Mouse (Mus musculus) inflammation-experienced regulatory T-cells (primary cell): ENCODE measurements around the gene Stat1. TPM values are rescaled to one million over a fixed set of nuclear protein-coding genes. Genes with fewer than 3 reads are reported as not detected.

ENCODE experiments used
- polyA plus RNA-seq, 2 experiments: library from polyadenylated mRNA; unstranded; fragments of 100-300 nt; shearing (Covaris generic); gene quantifications; one replicate each; pipeline ENCODE4 v1.2.1; 2017

The Stat1 gene
- 100 to 1,000 TPM; 705 to 917 TPM for polyA plus RNA-seq

GRCm38 (mm10) chr1:52118860-52119591 lies at the start of gene Stat1:
Gene Stat1, plus strand, starts transcription at chr1:52119440.

Other genes starting within 250 kb of the Stat1 start
- 1 to 10 TPM in 1 of 2 experiments, under 1 TPM in 1; 0.40 to 6.5 TPM for gene Myo1b, start 203.4 kb upstream of the Stat1 start, polyA plus RNA-seq
- gene Stat4, start 132.3 kb upstream of the Stat1 start, polyA plus RNA-seq, result 100 to 1,000 TPM; 138 to 159 TPM
- 100 to 1,000 TPM; 160 to 205 TPM for gene Gls, start 113.8 kb downstream of the Stat1 start, polyA plus RNA-seq